Mouse (Mus musculus) adipocyte (in vitro differentiated cells): ENCODE data around the gene Paqr4.

Source experiments
- DNase-seq: peaks from one replicate; pipeline ENCODE4 v3.0.0-alpha.2; 2016; ENCODE audit warnings: low spot score

Gene Paqr4

GRCm38 (mm10) chr17:23726758-23727142 lies 13.9 kb downstream of the Paqr4 start:
- DNase-seq, result peak; percentile 84

GRCm38 (mm10) chr17:23725999-23726757 lies 14.5 kb downstream of the Paqr4 start, which contains the start of gene Pkmyt1:
Gene Pkmyt1 (plus strand): TSS chr17:23726336.
- DNase-seq, result peak; percentile 97

GRCm38 (mm10) chr17:23725477-23725876 lies 15.2 kb downstream of the Paqr4 start:
- peak; percentile 38 for DNase-seq

- DNase-seq, result no peak
Measured at GRCm38 (mm10) chr17:23722376-23723125, 18.1 kb downstream of the Paqr4 start, which contains the start of gene 1520401A03Rik. Gene 1520401A03Rik (minus strand): TSS chr17:23722783.

- DNase-seq, result no peak
Measured at GRCm38 (mm10) chr17:23721886-23722285, 18.8 kb downstream of the Paqr4 start.

- no peak for DNase-seq
Measured at GRCm38 (mm10) chr17:23719455-23719854, 21.2 kb downstream of the Paqr4 start.

- no peak for DNase-seq
Measured at GRCm38 (mm10) chr17:23717003-23717402, 23.7 kb downstream of the Paqr4 start.

GRCm38 (mm10) chr17:23706212-23706611 lies 34.5 kb downstream of the Paqr4 start:
- DNase-seq, result peak; percentile 78

GRCm38 (mm10) chr17:23705525-23706104 lies 35.1 kb downstream of the Paqr4 start:
- DNase-seq, result no peak

GRCm38 (mm10) chr17:23704741-23705140 lies 35.9 kb downstream of the Paqr4 start:
- no peak for DNase-seq

GRCm38 (mm10) chr17:23703301-23703700 lies 37.4 kb downstream of the Paqr4 start:
- no peak for DNase-seq

- peak; percentile 97 for DNase-seq
Measured at GRCm38 (mm10) chr17:23700079-23700478, 40.6 kb downstream of the Paqr4 start.

GRCm38 (mm10) chr17:23699131-23700077 lies 41.3 kb downstream of the Paqr4 start:
- peak; percentile 66 for DNase-seq

GRCm38 (mm10) chr17:23695801-23696200 lies 44.9 kb downstream of the Paqr4 start:
- no peak for DNase-seq

GRCm38 (mm10) chr17:23694491-23694890 lies 46.2 kb downstream of the Paqr4 start:
- DNase-seq, result no peak
